Mouse (Mus musculus): Measurements from ENCODE around the gene Gm45140.

The Gm45140 gene

GRCm38 (mm10) chr6:87835695-87836094 lies at the start of gene Gm45140:
Gene Gm45140 (minus strand): TSS chr6:87835795.
- ChIA-PET POLR2A (interaction anchor here in 1 of 4 experiments (0.6 to 4.1 kb wide), 7 partner anchors 10 to 162 kb away, joined by 3 to 25 read pairs (median 3); no protein-coding TSS in a partner anchor), CTCF (no interaction called here)

- ChIA-PET CTCF (interaction anchor here in 1 of 4 experiments (0.6 to 0.7 kb wide), 3 partner anchors 21 to 223 kb away, joined by 3 to 6 read pairs (median 3); no protein-coding TSS in a partner anchor), POLR2A (interaction anchor here in 3 of 4 experiments (0.7 to 2.0 kb wide), 11 partner anchors 9 to 1518 kb away, joined by 3 to 9 read pairs (median 4); no protein-coding TSS in a partner anchor)
Observed at GRCm38 (mm10) chr6:87882816-87883215, 47.2 kb upstream of the Gm45140 start.

GRCm38 (mm10) chr6:87882221-87882620 lies 46.6 kb upstream of the Gm45140 start:
- ChIA-PET CTCF (interaction anchor here in 2 of 4 experiments (0.6 kb wide), 2 partner anchors 22 to 242 kb away, joined by 4 to 6 read pairs; no protein-coding TSS in a partner anchor), POLR2A (interaction anchor here in 2 of 4 experiments (0.6 to 2.0 kb wide), 10 partner anchors 9 to 1519 kb away, joined by 3 to 6 read pairs (median 4); no protein-coding TSS in a partner anchor)

- CTCF ChIA-PET: no interaction called here
- POLR2A ChIA-PET: interaction anchor here in 2 of 4 experiments (0.6 to 1.7 kb wide), 6 partner anchors 14 to 176 kb away, joined by 3 to 4 read pairs (median 4); partner anchors contain the start of gene H1fx (in 1 of the 2)
Observed at GRCm38 (mm10) chr6:87879628-87880027, 44.0 kb upstream of the Gm45140 start.

GRCm38 (mm10) chr6:87879010-87879409 lies 43.4 kb upstream of the Gm45140 start:
- CTCF ChIA-PET: no interaction called here
- POLR2A ChIA-PET: interaction anchor here in 2 of 4 experiments (0.6 to 1.7 kb wide), 7 partner anchors 11 to 227 kb away, joined by 3 to 5 read pairs (median 4); partner anchors contain the start of gene H1fx (in 1 of the 2)

- ChIA-PET POLR2A (interaction anchor here in 3 of 4 experiments (0.6 to 2.6 kb wide), 25 partner anchors 9 to 293 kb away, joined by 3 to 9 read pairs (median 4); partner anchors contain the start of genes Copg1 (in 2 of the 3), Aplf (in 1 of the 3), Hmces (in 1 of the 3) and Isy1 (in 1 of the 3)), CTCF (interaction anchor here in 1 of 4 experiments (0.9 to 1.3 kb wide), 2 partner anchors 12 to 36 kb away, joined by 3 read pairs; partner anchors contain the start of gene Copg1)
Observed at GRCm38 (mm10) chr6:87876068-87876643, 40.6 kb upstream of the Gm45140 start.

GRCm38 (mm10) chr6:87875562-87875961 lies 40.0 kb upstream of the Gm45140 start:
- ChIA-PET CTCF (interaction anchor here in 1 of 4 experiments (0.9 to 1.3 kb wide), 2 partner anchors 12 to 35 kb away, joined by 3 read pairs; partner anchors contain the start of gene Copg1), POLR2A (interaction anchor here in 3 of 4 experiments (0.8 to 2.6 kb wide), 24 partner anchors 9 to 294 kb away, joined by 3 to 9 read pairs (median 4); partner anchors contain the start of genes Aplf (in 1 of the 3), Copg1 (in 1 of the 3), H1fx (in 1 of the 3) and Hmces (in 1 of the 3))

- ChIA-PET CTCF (interaction anchor here in 2 of 4 experiments (0.6 to 1.3 kb wide), 3 partner anchors 13 to 49 kb away, joined by 3 read pairs; partner anchors contain the start of gene Copg1 (in 1 of the 2)), POLR2A (interaction anchor here (0.6 to 2.6 kb wide), 20 partner anchors 8 to 284 kb away, joined by 3 to 9 read pairs (median 3); partner anchors contain the start of genes Aplf (in 1 of the 4), Copg1 (in 1 of the 4), H1fx (in 1 of the 4) and Hmces (in 1 of the 4))
Observed at GRCm38 (mm10) chr6:87875083-87875482, 39.5 kb upstream of the Gm45140 start.

- ChIA-PET POLR2A (interaction anchor here in 2 of 4 experiments (0.7 to 2.5 kb wide), 4 partner anchors 12 to 30 kb away, joined by 3 to 7 read pairs (median 6); partner anchors contain the start of genes Cnbp (in 1 of the 2) and Copg1 (in 1 of the 2)), CTCF (interaction anchor here in 2 of 4 experiments (0.6 to 1.1 kb wide), 3 partner anchors 14 to 155 kb away, joined by 3 to 4 read pairs (median 3); no protein-coding TSS in a partner anchor)
Observed at GRCm38 (mm10) chr6:87873963-87874362, 38.4 kb upstream of the Gm45140 start.

- POLR2A ChIA-PET: interaction anchor here in 2 of 4 experiments (0.9 to 2.5 kb wide), 8 partner anchors 10 to 172 kb away, joined by 3 to 7 read pairs (median 4); partner anchors contain the start of genes Isy1 (in 1 of the 2), Rab43 (in 1 of the 2) and Rab7 (in 1 of the 2)
- CTCF ChIA-PET: interaction anchor here in 1 of 4 experiments (0.6 kb wide), 2 partner anchors 125 to 156 kb away, joined by 4 to 12 read pairs; no protein-coding TSS in a partner anchor
Observed at GRCm38 (mm10) chr6:87873104-87873503, 37.5 kb upstream of the Gm45140 start.

- ChIA-PET POLR2A (no interaction called here), CTCF (no interaction called here)
Observed at GRCm38 (mm10) chr6:87871240-87871639, 35.6 kb upstream of the Gm45140 start.

GRCm38 (mm10) chr6:87870440-87870839 lies 34.8 kb upstream of the Gm45140 start:
- ChIA-PET CTCF (no interaction called here), POLR2A (interaction anchor here in 2 of 4 experiments (1.2 to 7.0 kb wide), 3 partner anchors 18 to 31 kb away, joined by 4 to 52 read pairs (median 14); partner anchors contain the start of genes Cnbp (in 1 of the 2) and Isy1 (in 1 of the 2))

GRCm38 (mm10) chr6:87868871-87869506 lies 33.4 kb upstream of the Gm45140 start:
- ChIA-PET CTCF (interaction anchor here in 2 of 4 experiments (0.6 to 1.6 kb wide), 2 partner anchors 19 to 97 kb away, joined by 4 read pairs; no protein-coding TSS in a partner anchor), POLR2A (interaction anchor here in 3 of 4 experiments (0.5 to 7.0 kb wide), 13 partner anchors 14 to 1265 kb away, joined by 3 to 52 read pairs (median 4); partner anchors contain the start of genes Isy1 (in 2 of the 3), Cnbp (in 1 of the 3), Copg1 (in 1 of the 3) and Gm45140 (in 1 of the 3))

- CTCF ChIA-PET: interaction anchor here in 1 of 4 experiments (0.6 to 0.7 kb wide), 2 partner anchors 10 to 1036 kb away, joined by 4 to 5 read pairs; no protein-coding TSS in a partner anchor
- POLR2A ChIA-PET: interaction anchor here in 2 of 4 experiments (1.2 to 7.0 kb wide), 5 partner anchors 8 to 28 kb away, joined by 3 to 52 read pairs (median 9); partner anchors contain the start of gene Cnbp (in 1 of the 2)
Observed at GRCm38 (mm10) chr6:87867256-87867655, 31.7 kb upstream of the Gm45140 start.

GRCm38 (mm10) chr6:87866211-87866610 lies 30.6 kb upstream of the Gm45140 start:
- POLR2A ChIA-PET: interaction anchor here in 3 of 4 experiments (0.6 to 7.0 kb wide), 16 partner anchors 9 to 209 kb away, joined by 3 to 52 read pairs (median 4); partner anchors contain the start of genes Cnbp (in 1 of the 3) and H1fx (in 1 of the 3)

GRCm38 (mm10) chr6:87857071-87857470 lies 21.5 kb upstream of the Gm45140 start:
- ChIA-PET CTCF (no interaction called here), POLR2A (interaction anchor here in 3 of 4 experiments (0.6 to 1.8 kb wide), 6 partner anchors 9 to 1326 kb away, joined by 3 to 8 read pairs (median 4); partner anchors contain the start of gene Isy1 (in 1 of the 3))

More at GRCm38 (mm10) chr6:87866211-87866610, 30.6 kb upstream of the Gm45140 start:
- CTCF ChIA-PET: no interaction called here

GRCm38 (mm10) chr6:87853446-87853845 lies 17.9 kb upstream of the Gm45140 start:
- ChIA-PET CTCF (interaction anchor here in 1 of 4 experiments (1.0 kb wide), 1 partner anchor 122 kb away, joined by 3 read pairs; the partner anchor contains the start of gene Efcc1), POLR2A (interaction anchor here in 2 of 4 experiments (0.9 to 8.0 kb wide), 10 partner anchors 10 to 191 kb away, joined by 3 to 52 read pairs (median 4); partner anchors contain the start of genes Isy1 (in 2 of the 2) and Rab7 (in 1 of the 2))
